Mouse (Mus musculus) embryonic facial prominence, embryonic 11.5 days (tissue): Measurements from ENCODE around the gene Itga3. TPM values are rescaled to one million over a fixed set of nuclear protein-coding genes. Genes with fewer than 3 reads are reported as not detected.

Experiments used
- ATAC-seq: fragments of 200-750 bp; cut with Nextera tagmentation; replicated peaks from 2 replicates; pipeline ENCODE4 v1.8.0; 2017; ENCODE audit warnings: low read depth; ENCODE audit not compliant: insufficient number of reproducible peaks, low FRiP score, low TSS enrichment
- DNase-seq: peaks from one replicate; pipeline ENCODE4 v3.0.0-alpha.2; 2015; ENCODE audit warnings: low spot score
- H3K27ac ChIP-seq: fragments of 300-500 bp; sonication (generic); replicated peaks from 2 replicates; pipeline ENCODE4 v1.5.1; 2014; ENCODE audit warnings: mild to moderate bottlenecking, low read depth, low read length, control low read depth
- H3K27me3 ChIP-seq: fragments of 300-500 bp; sonication (generic); 2 replicates; pipeline ENCODE4 v1.6.1; 2014; ENCODE audit warnings: mild to moderate bottlenecking, low read length, moderate library complexity, mixed read lengths; ENCODE audit not compliant: control insufficient read depth, insufficient read depth
- H3K36me3 ChIP-seq: fragments of 300-500 bp; sonication (generic); replicated peaks from 2 replicates; pipeline ENCODE4 v1.6.1; 2014; ENCODE audit warnings: low read depth, mild to moderate bottlenecking, low read length, moderate library complexity, mixed read lengths; ENCODE audit not compliant: control insufficient read depth, insufficient read depth
- H3K4me1 ChIP-seq: fragments of 300-500 bp; sonication (generic); 2 replicates; pipeline ENCODE4 v1.6.1; 2014; ENCODE audit warnings: low read length, mixed read lengths; ENCODE audit not compliant: control insufficient read depth, insufficient read depth
- H3K4me2 ChIP-seq: fragments of 300-500 bp; sonication (generic); 2 replicates; pipeline ENCODE4 v1.6.1; 2014; ENCODE audit warnings: low read depth, mild to moderate bottlenecking, control low read depth, low read length, moderate library complexity
- H3K4me3 ChIP-seq: fragments of 300-500 bp; sonication (generic); 2 replicates; pipeline ENCODE4 v1.5.1; 2014; ENCODE audit warnings: low read depth, low read length, control low read depth
- H3K9ac ChIP-seq: fragments of 300-500 bp; sonication (generic); replicated peaks from 2 replicates; pipeline ENCODE4 v1.6.1; 2014; ENCODE audit warnings: mild to moderate bottlenecking, control low read depth, low read length
- H3K9me3 ChIP-seq: fragments of 300-500 bp; sonication (generic); replicated peaks from 2 replicates; pipeline ENCODE4 v1.6.1; 2016; ENCODE audit warnings: mild to moderate bottlenecking, low read length, inconsistent platforms, mixed read lengths; ENCODE audit not compliant: control insufficient read depth
- WGBS: fragments of 180-500 bp; shearing (Covaris S2); extraction: QIAGEN DNeasy Blood & Tissue Kit; methylation state at CpG from one replicate; pipeline ENCODE4 v1.1.7; 2014; 5-methylcytosine and 5-hydroxymethylcytosine counted together
- polyA plus RNA-seq: library from polyadenylated mRNA; unstranded; fragments of >200 nt; fragmentation: Nextera tagmentation; extraction: Ambion mirVana; gene quantifications from 2 replicates; pipeline ENCODE4 v1.2.1, GENCODE M21; 2014

Gene Itga3
- polyA plus RNA-seq, 1 experiment from 2014 or later: 5.1 TPM

DNA sequence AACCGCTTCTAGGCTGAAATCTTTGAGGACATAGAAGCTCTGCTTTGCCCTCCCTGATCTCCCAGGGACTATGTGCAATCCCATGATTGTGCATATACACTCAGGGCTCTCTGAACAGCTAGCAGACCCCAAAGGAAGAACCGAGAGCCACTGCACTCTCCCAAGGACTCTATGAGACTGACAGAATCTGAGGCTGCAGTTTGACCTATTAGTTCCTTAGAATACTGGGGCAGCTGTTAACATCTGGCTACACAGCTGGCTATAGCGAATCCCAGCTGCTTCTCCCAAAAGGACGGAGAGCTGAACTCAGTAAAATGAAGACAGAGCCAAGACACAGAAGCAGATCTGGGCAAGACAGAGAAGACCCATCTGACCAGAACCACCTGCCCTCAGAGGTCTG lies 2.8 kb downstream of the Itga3 start:
- no peak for ATAC-seq
- H3K9ac ChIP-seq: no peak overlapping the region
- 0 out of 2 replicates have a peak, but pooled peaks cover 4% of the 10 kb centered on the region for H3K4me1 ChIP-seq
- H3K4me3 ChIP-seq: no peak overlapping the region
- H3K27me3 ChIP-seq: peaks cover 16% of the 10 kb centered on the region
- 75% methylated on average over 4 of the region's 4 CpGs for WGBS
- DNase-seq: no peak
- H3K4me2 ChIP-seq: no peak overlapping the region
- H3K9me3 ChIP-seq: no peaks in the 10 kb centered on the region
- H3K27ac ChIP-seq: no peak overlapping the region
- H3K36me3 ChIP-seq: no peaks in the 10 kb centered on the region

DNA sequence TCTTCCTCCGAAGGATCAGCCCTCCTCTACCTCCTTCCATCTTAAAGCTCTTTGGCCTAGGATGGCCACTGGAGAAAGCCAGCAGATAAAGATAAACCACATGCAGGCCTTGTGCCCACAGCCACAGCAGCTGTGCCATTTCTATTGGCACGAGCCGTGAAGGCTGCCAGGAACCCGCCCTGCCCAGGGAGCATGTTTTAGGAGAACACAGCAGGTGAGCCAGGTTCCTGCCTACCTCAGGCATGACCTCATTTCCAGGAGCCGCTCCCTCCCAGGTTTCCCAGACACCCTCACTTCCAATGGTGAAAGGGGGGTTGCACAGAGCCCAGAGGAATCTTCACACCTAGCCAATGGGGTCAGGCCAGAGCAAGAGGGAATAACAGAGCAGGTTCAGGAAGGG lies 3.8 kb downstream of the Itga3 start:
- no peak overlapping the region for H3K27ac ChIP-seq
- H3K4me3 ChIP-seq: no peak overlapping the region
- WGBS: 73% methylated on average over 5 of the region's 5 CpGs
- H3K36me3 ChIP-seq: no peaks in the 10 kb centered on the region
- H3K4me1 ChIP-seq: 0 out of 2 replicates have a peak, but pooled peaks cover 4% of the 10 kb centered on the region
- no peak overlapping the region for H3K4me2 ChIP-seq
- no peak for DNase-seq
- no peak overlapping the region for H3K9ac ChIP-seq
- ATAC-seq: no peak
- H3K27me3 ChIP-seq: peaks cover 16% of the 10 kb centered on the region
- no peaks in the 10 kb centered on the region for H3K9me3 ChIP-seq

DNA sequence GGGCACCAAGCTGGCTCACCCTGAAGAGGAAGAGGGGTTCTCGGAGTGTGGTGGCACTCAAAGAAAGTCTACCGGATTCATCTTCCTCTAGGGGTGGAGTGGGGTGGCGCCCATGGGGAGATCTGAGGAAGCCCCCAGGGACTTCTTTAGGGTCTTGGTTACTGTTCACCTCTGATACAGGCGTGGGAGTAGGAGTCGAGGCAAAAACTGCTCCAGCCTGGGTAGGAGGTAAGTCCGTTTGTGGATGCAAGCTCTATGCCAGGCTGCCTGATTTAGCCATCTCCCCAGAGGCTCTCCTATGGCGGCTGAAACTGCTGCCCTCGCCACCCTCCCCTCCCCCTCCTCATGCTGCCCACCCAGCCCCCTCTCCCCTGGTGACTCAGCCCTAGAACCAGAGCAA lies 4.5 kb downstream of the Itga3 start:
- Histone ChIP-seq H3K27ac (no peak overlapping the region), H3K36me3 (no peaks in the 10 kb centered on the region), H3K9me3 (no peaks in the 10 kb centered on the region), H3K4me1 (0 out of 2 replicates have a peak, but pooled peaks cover 4% of the 10 kb centered on the region), H3K27me3 (peaks cover 15% of the 10 kb centered on the region), H3K4me3 (no peak overlapping the region), H3K9ac (no peak overlapping the region), H3K4me2 (no peak overlapping the region)
- ATAC-seq (no peak), DNase-seq (no peak)
- WGBS: 65% methylated on average over 8 of the region's 8 CpGs

DNA sequence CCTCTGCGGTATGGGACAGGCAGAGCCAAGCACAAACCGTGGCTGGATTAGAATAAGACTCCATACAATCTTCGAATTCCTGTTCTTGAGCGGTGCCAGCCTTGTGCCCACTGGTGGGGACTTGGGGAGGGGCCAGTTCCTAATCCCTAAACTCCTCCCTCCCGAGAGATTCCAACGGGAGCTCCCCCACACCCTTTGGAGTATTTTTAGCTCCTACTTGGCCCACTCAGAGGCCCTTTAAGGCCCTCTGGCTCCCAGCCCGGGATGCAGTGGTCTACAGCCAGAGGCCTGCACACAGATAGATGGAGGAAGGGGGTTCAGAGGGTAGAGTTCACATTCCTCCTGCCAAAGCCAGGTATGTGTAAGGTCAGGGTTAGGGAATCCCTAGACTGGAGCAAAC lies 5.3 kb downstream of the Itga3 start:
- no peaks in the 10 kb centered on the region for H3K36me3 ChIP-seq
- H3K27me3 ChIP-seq: peaks cover 7% of the 10 kb centered on the region
- ATAC-seq (no peak), DNase-seq (no peak)
- H3K4me1 ChIP-seq: 0 out of 2 replicates have a peak, but pooled peaks cover 4% of the 10 kb centered on the region
- H3K9me3 ChIP-seq: no peaks in the 10 kb centered on the region
- 58% methylated on average over 7 of the region's 7 CpGs for WGBS
- H3K9ac ChIP-seq: no peak overlapping the region
- no peak overlapping the region for H3K4me3 ChIP-seq
- no peak overlapping the region for H3K27ac ChIP-seq
- H3K4me2 ChIP-seq: no peak overlapping the region

DNA sequence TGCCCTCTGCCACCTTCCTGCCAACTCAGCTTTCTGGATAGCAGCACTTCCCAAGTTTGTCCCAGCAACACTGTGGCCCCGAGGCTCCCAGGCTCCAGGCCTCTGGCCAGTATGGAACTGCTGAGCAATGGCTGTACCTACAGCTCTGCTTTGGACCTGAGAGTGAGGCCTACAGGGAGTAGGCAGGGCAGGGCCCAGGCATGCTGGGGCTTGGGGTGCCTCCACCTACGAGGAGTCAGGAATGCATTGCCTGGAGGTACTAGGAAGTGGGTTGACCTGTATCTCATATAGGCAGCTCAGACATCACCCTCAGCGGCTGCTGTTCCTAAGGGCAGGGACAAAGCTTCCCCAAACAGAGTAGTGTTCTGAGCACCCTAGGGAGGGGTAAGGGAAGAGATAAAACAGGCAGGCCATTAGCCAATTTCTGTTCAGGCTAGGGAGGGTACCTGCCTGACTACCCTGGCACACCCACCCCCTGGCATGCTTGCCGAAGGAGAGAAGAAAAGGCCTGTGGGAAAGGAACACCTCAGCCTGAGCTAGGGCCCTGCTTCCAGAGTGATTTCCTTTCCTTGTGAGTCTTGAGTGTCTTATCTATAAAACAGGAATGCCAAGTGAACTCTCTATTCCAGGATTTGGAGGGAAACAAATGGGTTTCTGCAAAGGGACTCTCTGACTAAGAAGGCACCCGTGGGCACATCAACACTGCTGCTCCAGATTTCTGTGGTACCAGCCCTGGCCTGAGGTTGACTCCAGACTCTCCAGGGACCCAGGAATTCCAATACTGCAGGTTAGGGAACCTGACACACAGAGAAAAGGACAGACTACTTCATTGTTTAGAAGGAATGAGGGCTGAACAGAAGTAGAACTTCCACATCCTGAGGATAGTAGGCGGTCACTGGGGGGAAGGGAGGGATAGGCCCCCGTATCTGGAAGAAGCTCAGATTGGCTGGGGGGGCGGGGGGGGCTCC lies 6.2 kb downstream of the Itga3 start:
- WGBS: 60% methylated on average over 8 of the region's 8 CpGs
- H3K4me1 ChIP-seq: 0 out of 2 replicates have a peak, but pooled peaks cover 4% of the 10 kb centered on the region
- H3K4me3 ChIP-seq: no peak overlapping the region
- ATAC-seq (no peak), DNase-seq (peak; percentile 11)
- no peaks in the 10 kb centered on the region for H3K9me3 ChIP-seq
- H3K27me3 ChIP-seq: peaks cover 5% of the 10 kb centered on the region
- no peak overlapping the region for H3K9ac ChIP-seq
- H3K36me3 ChIP-seq: no peaks in the 10 kb centered on the region
- H3K4me2 ChIP-seq: no peak overlapping the region; the same call in 1 of the 2 replicates
- H3K27ac ChIP-seq: no peak overlapping the region

DNA sequence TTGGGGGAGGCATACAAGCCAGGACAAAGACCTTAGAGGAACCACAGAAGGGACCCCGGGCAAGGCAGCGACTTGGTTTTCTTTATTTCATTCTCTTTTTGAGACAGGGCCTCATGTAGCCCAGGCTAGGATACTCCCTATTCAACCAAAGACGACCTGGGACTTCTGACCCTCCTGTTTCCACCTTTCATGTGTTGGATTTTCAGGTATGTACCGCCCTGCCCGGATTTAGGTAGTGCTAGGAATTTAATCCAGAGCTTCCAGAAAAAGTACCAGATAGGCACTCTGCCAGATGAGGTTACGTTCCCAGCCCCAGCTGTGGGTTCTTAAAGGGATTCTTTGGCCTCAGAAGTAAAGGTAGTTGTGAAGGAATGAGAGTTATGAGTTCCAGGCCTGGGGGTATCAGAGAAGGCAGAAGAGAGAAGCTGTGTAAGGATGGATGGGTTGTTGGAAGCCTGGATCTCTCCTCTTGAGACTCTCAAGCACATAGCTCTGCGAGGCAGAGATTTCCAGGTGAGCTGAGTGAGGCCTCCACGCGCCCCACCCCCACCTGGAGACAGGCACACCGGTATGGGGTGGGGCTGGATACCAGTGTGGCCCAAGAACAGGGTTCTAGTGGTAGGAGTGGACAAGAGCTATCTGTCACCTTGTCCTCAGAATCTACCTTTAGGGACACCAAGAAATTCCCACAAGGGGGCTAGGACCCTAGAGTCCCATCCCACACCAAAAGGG lies 7.2 kb downstream of the Itga3 start:
- ATAC-seq (no peak), DNase-seq (no peak)
- no peak overlapping the region for H3K9ac ChIP-seq
- H3K4me1 ChIP-seq: no peaks in the 10 kb centered on the region
- 83% methylated on average over 10 of the region's 10 CpGs for WGBS
- H3K4me2 ChIP-seq: no peak overlapping the region
- no peak overlapping the region for H3K27ac ChIP-seq
- H3K36me3 ChIP-seq: no peaks in the 10 kb centered on the region
- no peaks in the 10 kb centered on the region for H3K9me3 ChIP-seq
- H3K27me3 ChIP-seq: no peaks in the 10 kb centered on the region
- no peak overlapping the region for H3K4me3 ChIP-seq

DNA sequence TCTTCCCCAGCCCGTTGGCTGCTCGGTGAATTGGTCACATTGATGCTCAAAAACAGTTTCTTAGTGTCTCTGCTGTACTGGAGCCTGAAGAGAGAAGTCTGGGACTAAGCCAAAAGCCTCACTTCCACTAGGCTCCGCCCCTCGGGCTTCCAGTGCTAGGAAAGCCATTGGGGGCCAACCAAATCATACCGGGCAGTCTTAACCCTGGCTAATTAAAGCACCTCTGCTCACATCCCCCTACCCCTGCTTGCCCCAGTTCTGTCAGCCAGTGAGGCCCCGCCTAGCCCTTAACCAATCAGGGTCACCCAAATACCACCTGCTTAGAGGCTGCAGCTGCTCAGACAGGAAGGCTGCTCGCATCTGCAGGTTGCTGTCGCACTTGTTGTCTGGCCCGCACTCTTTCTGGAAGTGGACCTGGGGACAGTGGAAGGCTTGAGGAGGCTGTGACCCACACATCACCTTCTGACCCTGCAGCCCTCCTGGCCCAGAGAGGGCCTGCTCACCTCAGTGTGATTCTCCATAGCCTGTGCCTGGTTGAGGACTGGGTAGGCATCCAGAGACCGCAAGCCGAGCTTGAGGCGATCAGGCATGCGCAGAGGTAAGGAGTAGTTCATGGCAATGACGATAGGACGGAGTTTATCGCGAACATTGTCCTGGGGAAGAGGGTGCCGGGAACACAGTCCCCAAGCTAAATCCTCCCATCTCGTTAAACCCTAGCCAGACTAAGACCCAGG lies 19.7 kb downstream of the Itga3 start:
- no peak overlapping the region for H3K9ac ChIP-seq
- no peaks in the 10 kb centered on the region for H3K4me1 ChIP-seq
- no peak overlapping the region for H3K27ac ChIP-seq
- no peak overlapping the region for H3K4me3 ChIP-seq
- no peak overlapping the region for H3K4me2 ChIP-seq
- H3K9me3 ChIP-seq: no peaks in the 10 kb centered on the region
- H3K36me3 ChIP-seq: no peaks in the 10 kb centered on the region; the same call in 1 of the 2 replicates
- ATAC-seq (no peak), DNase-seq (peak; percentile 24)
- 21% methylated on average over 19 of the region's 19 CpGs for whole genome bisulfite sequencing
- H3K27me3 ChIP-seq: no peaks in the 10 kb centered on the region
